Mouse (Mus musculus): Measurements from ENCODE around the gene Plekhm3. TPM values are rescaled to one million over a fixed set of nuclear protein-coding genes. Genes with fewer than 3 reads are reported as not detected.

The Plekhm3 gene
- polyA plus RNA-seq, 1 experiment: 4.5 TPM

- WGBS: 78% methylated on average over 4 of the region's 4 CpGs
- TF ChIP-seq POLR2A (IDR thresholded peaks at IDR 0.05; ENCODE audit: borderline replicate concordance, control insufficient read depth, low read depth, low read length) (no peak), CTCF (IDR thresholded peaks at IDR 0.05; ENCODE audit: control insufficient read depth, insufficient read depth, low read length) (no peak)
- no peak overlapping the region for H3K4me3 ChIP-seq (replicated peaks; ENCODE audit: control insufficient read depth, low read depth, low read length)
Observed at GRCm38 (mm10) chr1:64903415-64903814, 53.2 kb downstream of the Plekhm3 start.

GRCm38 (mm10) chr1:64902804-64903203 lies 53.8 kb downstream of the Plekhm3 start:
- no peaks in the 10 kb centered on the region for H3K4me1 ChIP-seq (ENCODE audit: control insufficient read depth, insufficient read depth, low read length)
- H3K4me3 ChIP-seq (replicated peaks; ENCODE audit: control insufficient read depth, low read depth, low read length): no peak overlapping the region
- TF ChIP-seq POLR2A (IDR thresholded peaks at IDR 0.05; ENCODE audit: borderline replicate concordance, control insufficient read depth, low read depth, low read length): no peak
- TF ChIP-seq CTCF (IDR thresholded peaks at IDR 0.05; ENCODE audit: control insufficient read depth, insufficient read depth, low read length): no peak
- no peak overlapping the region for H3K27ac ChIP-seq (ENCODE audit: control insufficient read depth, insufficient read depth, low read depth, low read length, poor library complexity)
- WGBS: 78% methylated on average over 2 of the region's 2 CpGs

More at GRCm38 (mm10) chr1:64903415-64903814, 53.2 kb downstream of the Plekhm3 start:
- Histone ChIP-seq H3K4me1 (ENCODE audit: control insufficient read depth, insufficient read depth, low read length) (no peaks in the 10 kb centered on the region), H3K27ac (ENCODE audit: control insufficient read depth, insufficient read depth, low read depth, low read length, poor library complexity) (no peak overlapping the region)

GRCm38 (mm10) chr1:64899763-64900162 lies 56.9 kb downstream of the Plekhm3 start:
- H3K4me1 ChIP-seq (ENCODE audit: control insufficient read depth, insufficient read depth, low read length): no peaks in the 10 kb centered on the region
- WGBS: 80% methylated on average over 3 of the region's 3 CpGs
- H3K4me3 ChIP-seq (replicated peaks; ENCODE audit: control insufficient read depth, low read depth, low read length): no peak overlapping the region
- H3K27ac ChIP-seq (ENCODE audit: control insufficient read depth, insufficient read depth, low read depth, low read length, poor library complexity): no peak overlapping the region
- TF ChIP-seq CTCF (IDR thresholded peaks at IDR 0.05; ENCODE audit: control insufficient read depth, insufficient read depth, low read length): no peak
- TF ChIP-seq POLR2A (IDR thresholded peaks at IDR 0.05; ENCODE audit: borderline replicate concordance, control insufficient read depth, low read depth, low read length): no peak

GRCm38 (mm10) chr1:64897485-64897884 lies 59.1 kb downstream of the Plekhm3 start:
- TF ChIP-seq CTCF (IDR thresholded peaks at IDR 0.05; ENCODE audit: control insufficient read depth, insufficient read depth, low read length) (no peak), POLR2A (IDR thresholded peaks at IDR 0.05; ENCODE audit: borderline replicate concordance, control insufficient read depth, low read depth, low read length) (no peak)
- H3K4me1 ChIP-seq (ENCODE audit: control insufficient read depth, insufficient read depth, low read length): no peaks in the 10 kb centered on the region

GRCm38 (mm10) chr1:64893806-64894205 lies 62.8 kb downstream of the Plekhm3 start:
- Histone ChIP-seq H3K4me3 (replicated peaks; ENCODE audit: control insufficient read depth, low read depth, low read length) (no peak overlapping the region), H3K27ac (ENCODE audit: control insufficient read depth, insufficient read depth, low read depth, low read length, poor library complexity) (no peak overlapping the region), H3K4me1 (ENCODE audit: control insufficient read depth, insufficient read depth, low read length) (no peaks in the 10 kb centered on the region)
- WGBS: 84% methylated on average over 7 of the region's 7 CpGs
- TF ChIP-seq POLR2A (IDR thresholded peaks at IDR 0.05; ENCODE audit: borderline replicate concordance, control insufficient read depth, low read depth, low read length) (no peak), CTCF (IDR thresholded peaks at IDR 0.05; ENCODE audit: control insufficient read depth, insufficient read depth, low read length) (no peak)

More at GRCm38 (mm10) chr1:64897485-64897884, 59.1 kb downstream of the Plekhm3 start:
- Histone ChIP-seq H3K4me3 (replicated peaks; ENCODE audit: control insufficient read depth, low read depth, low read length) (no peak overlapping the region), H3K27ac (ENCODE audit: control insufficient read depth, insufficient read depth, low read depth, low read length, poor library complexity) (no peak overlapping the region)
- 88% methylated on average over 2 of the region's 2 CpGs for WGBS

GRCm38 (mm10) chr1:64891332-64891731 lies 65.3 kb downstream of the Plekhm3 start:
- Histone ChIP-seq H3K4me1 (ENCODE audit: control insufficient read depth, insufficient read depth, low read length) (no peaks in the 10 kb centered on the region), H3K27ac (ENCODE audit: control insufficient read depth, insufficient read depth, low read depth, low read length, poor library complexity) (no peak overlapping the region), H3K4me3 (replicated peaks; ENCODE audit: control insufficient read depth, low read depth, low read length) (no peak overlapping the region)
- no peak for TF ChIP-seq POLR2A (IDR thresholded peaks at IDR 0.05; ENCODE audit: borderline replicate concordance, control insufficient read depth, low read depth, low read length)
- TF ChIP-seq CTCF (IDR thresholded peaks at IDR 0.05; ENCODE audit: control insufficient read depth, insufficient read depth, low read length): no peak
- 87% methylated on average over 4 of the region's 4 CpGs for WGBS

GRCm38 (mm10) chr1:64887502-64888203 lies 69.0 kb downstream of the Plekhm3 start:
- no peak overlapping the region for H3K4me3 ChIP-seq (replicated peaks; ENCODE audit: control insufficient read depth, low read depth, low read length)
- H3K4me1 ChIP-seq (ENCODE audit: control insufficient read depth, insufficient read depth, low read length): no peaks in the 10 kb centered on the region
- no peak overlapping the region for H3K27ac ChIP-seq (ENCODE audit: control insufficient read depth, insufficient read depth, low read depth, low read length, poor library complexity)
- TF ChIP-seq POLR2A (IDR thresholded peaks at IDR 0.05; ENCODE audit: borderline replicate concordance, control insufficient read depth, low read depth, low read length): no peak
- 74% methylated on average over 2 of the region's 2 CpGs for WGBS

GRCm38 (mm10) chr1:64886718-64887117 lies 69.9 kb downstream of the Plekhm3 start:
- 83% methylated on average over 6 of the region's 6 CpGs for whole genome bisulfite sequencing
- no peak overlapping the region for H3K27ac ChIP-seq (ENCODE audit: control insufficient read depth, insufficient read depth, low read depth, low read length, poor library complexity)
- no peaks in the 10 kb centered on the region for H3K4me1 ChIP-seq (ENCODE audit: control insufficient read depth, insufficient read depth, low read length)
- TF ChIP-seq POLR2A (IDR thresholded peaks at IDR 0.05; ENCODE audit: borderline replicate concordance, control insufficient read depth, low read depth, low read length) (no peak), CTCF (IDR thresholded peaks at IDR 0.05; ENCODE audit: control insufficient read depth, insufficient read depth, low read length) (no peak)
- H3K4me3 ChIP-seq (replicated peaks; ENCODE audit: control insufficient read depth, low read depth, low read length): no peak overlapping the region

GRCm38 (mm10) chr1:64885328-64885727 lies 71.3 kb downstream of the Plekhm3 start:
- H3K4me1 ChIP-seq (ENCODE audit: control insufficient read depth, insufficient read depth, low read length): no peaks in the 10 kb centered on the region
- no peak overlapping the region for H3K27ac ChIP-seq (ENCODE audit: control insufficient read depth, insufficient read depth, low read depth, low read length, poor library complexity)
- WGBS: 82% methylated on average over 3 of the region's 3 CpGs
- TF ChIP-seq POLR2A (IDR thresholded peaks at IDR 0.05; ENCODE audit: borderline replicate concordance, control insufficient read depth, low read depth, low read length) (no peak), CTCF (IDR thresholded peaks at IDR 0.05; ENCODE audit: control insufficient read depth, insufficient read depth, low read length) (no peak)
- no peak overlapping the region for H3K4me3 ChIP-seq (replicated peaks; ENCODE audit: control insufficient read depth, low read depth, low read length)
